13 mouse cellular contexts compared by ENCODE assay signal in genomic region chr15:25731053-25731452, GRCm38 (mm10).
DNase-seq lines count a peak whose midpoint lies in the region; ATAC-seq lines count a peak whose summit lies in the region.
"Had no signal": no experiment of that assay in that cellular context is flagged by ENCODE, and none has a peak within 500 bp of the region (broad histone marks: within the 10 kb centered on the region; RNA-seq: fewer than 3 reads in every experiment).

No protein-coding gene starts in this region.

- H3K4me3 ChIP-seq in liver, embryonic 12.5 days: no peak overlapping the region
- H3K4me3 ChIP-seq: embryonic facial prominence, embryonic 15.5 days; megakaryocyte, embryonic 14.5 days; stomach, embryonic 15.5 days had no signal

- peaks cover 21% of the 10 kb centered on the region for H3K36me3 ChIP-seq in liver, embryonic 12.5 days

- H3K9me3 ChIP-seq in liver, embryonic 12.5 days (replicated peaks): no peaks in the 10 kb centered on the region
- H3K9me3 ChIP-seq: embryonic facial prominence, embryonic 15.5 days; megakaryocyte, embryonic 14.5 days; stomach, embryonic 15.5 days had no signal

- no peak overlapping the region for H3K4me2 ChIP-seq in liver, embryonic 12.5 days
- H3K4me2 ChIP-seq: embryonic facial prominence, embryonic 15.5 days; stomach, embryonic 15.5 days had no signal

- H3K4me1 ChIP-seq in liver, embryonic 12.5 days: no peaks in the 10 kb centered on the region
- H3K4me1 ChIP-seq: embryonic facial prominence, embryonic 15.5 days; stomach, embryonic 15.5 days had no signal

- no peak overlapping the region for H3K9ac ChIP-seq in liver, embryonic 12.5 days
- H3K9ac ChIP-seq: embryonic facial prominence, embryonic 15.5 days; stomach, embryonic 15.5 days had no signal

- H3K27me3 ChIP-seq in liver, embryonic 12.5 days (replicated peaks): no peaks in the 10 kb centered on the region
- H3K27me3 ChIP-seq: embryonic facial prominence, embryonic 15.5 days; megakaryocyte, embryonic 14.5 days; stomach, embryonic 15.5 days had no signal

- H3K27ac ChIP-seq in liver, embryonic 12.5 days: no peak overlapping the region
- H3K27ac ChIP-seq: embryonic facial prominence, embryonic 15.5 days; stomach, embryonic 15.5 days had no signal

- ATAC-seq in granulocyte monocyte progenitor cell, adult 5-6 weeks (replicated peaks; ENCODE audit: poor library complexity, severe bottlenecking): peak; percentile 36
- ATAC-seq in liver, embryonic 12.5 days: no peak
- ATAC-seq: activated CD4-positive, CD25-positive, alpha-beta regulatory T cell, adult 4 months had no signal

- peak; percentile 14 for DNase-seq in adrenal gland, adult 8-10 months
- no peak for DNase-seq in adrenal gland, postnatal 10 days
- peak; percentile 50 to 63 for DNase-seq in left cerebral cortex, postnatal 14 days (ENCODE audit: low spot score in 2 of 2)
- DNase-seq in left cerebral cortex, adult 8-10 months (ENCODE audit: low spot score in 2 of 2): no peak
- DNase-seq in right cerebral cortex, adult 2 months (ENCODE audit: low spot score in 2 of 2): peak; percentile 40 to 53
- DNase-seq in kidney, adult 11 months: no peak
- DNase-seq: layer of hippocampus, postnatal 36 days had no signal

- 59% methylated on average over 9 of the region's 9 CpGs for WGBS in liver, embryonic 12.5 days (ENCODE audit: insufficient replicate concordance)

- intact Hi-C loops in left cerebral cortex, postnatal 14 days (cut with DNase I): loop anchor here (5.0 kb wide), 2 partner anchors 61 to 226 kb away; no protein-coding TSS in a partner anchor

Comparison
In these comparisons a context has a peak if more than half of its experiments do, and no peak if none do; other contexts are left out.
1. DNase-seq: peak in adrenal gland, adult 8-10 months (single experiment), left cerebral cortex, postnatal 14 days (2 of 2) and right cerebral cortex, adult 2 months (2 of 2); none in adrenal gland, postnatal 10 days (single experiment), left cerebral cortex, adult 8-10 months (0 of 2) and kidney, adult 11 months (single experiment).